Comparison of ENCODE assay signal across 17 mouse cellular contexts in the genomic region with DNA sequence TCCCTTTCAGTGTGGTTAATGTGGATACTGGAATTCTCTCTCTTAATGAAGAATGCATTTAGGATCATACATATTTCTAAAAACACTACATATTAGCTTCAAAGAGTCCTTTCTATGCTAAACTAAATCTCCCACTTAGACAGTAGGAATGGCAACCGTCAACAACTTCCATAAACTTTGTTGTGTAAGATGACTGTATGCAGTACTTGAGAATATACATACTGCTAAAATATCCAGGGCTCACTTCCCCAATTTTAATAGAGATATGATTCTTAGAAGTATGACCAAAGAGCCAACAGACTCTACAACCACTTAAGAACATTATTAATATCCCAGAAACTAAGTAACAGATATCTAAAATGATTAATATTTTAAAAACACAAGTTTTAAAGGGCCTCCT.
"Had no signal": no experiment of that assay in that cellular context is flagged by ENCODE, and none has a peak within 500 bp of the region (broad histone marks: within the 10 kb centered on the region; RNA-seq: fewer than 3 reads in every experiment).

No protein-coding gene starts in this region.

- H3K9me3 ChIP-seq: neural tube, embryonic 12.5 days; neural tube, embryonic 13.5 days; neural tube, embryonic 15.5 days; stomach, embryonic 15.5 days had no signal

- H3K4me3 ChIP-seq: neural tube, embryonic 12.5 days; neural tube, embryonic 13.5 days; neural tube, embryonic 15.5 days; stomach, embryonic 15.5 days had no signal

- H3K9ac ChIP-seq: neural tube, embryonic 12.5 days; neural tube, embryonic 13.5 days; neural tube, embryonic 15.5 days; stomach, embryonic 15.5 days had no signal

- H3K27me3 ChIP-seq: neural tube, embryonic 12.5 days; neural tube, embryonic 13.5 days; neural tube, embryonic 15.5 days; stomach, embryonic 15.5 days had no signal

- H3K4me2 ChIP-seq: neural tube, embryonic 12.5 days; neural tube, embryonic 13.5 days; neural tube, embryonic 15.5 days; stomach, embryonic 15.5 days had no signal

- H3K27ac ChIP-seq: neural tube, embryonic 12.5 days; neural tube, embryonic 13.5 days; neural tube, embryonic 15.5 days; stomach, embryonic 15.5 days; stomach, postnatal 0 days had no signal

- H3K4me1 ChIP-seq: neural tube, embryonic 12.5 days; neural tube, embryonic 15.5 days; stomach, embryonic 15.5 days had no signal

- DNase-seq: retina, postnatal 1 day; right cerebral cortex, adult 18-20 months; right cerebral cortex, postnatal 14 days; right cerebral cortex, postnatal 25 days; right cerebral cortex, postnatal 4 days; spleen, adult 18-20 months; thymus, adult 18-20 months; thymus, adult 2 months; thymus, postnatal 14 days; thymus, postnatal 25 days; thymus, postnatal 36 days; thymus, postnatal 4 days had no signal
